Mouse (Mus musculus) hindbrain, embryonic 10.5 days (tissue): ENCODE data around the gene Insc. TPM values are rescaled to one million over a fixed set of nuclear protein-coding genes. Genes with fewer than 3 reads are reported as not detected.

Experiments used
- polyA plus RNA-seq: library from polyadenylated mRNA; unstranded; fragments of >200 nt; fragmentation: Nextera tagmentation; extraction: Ambion mirVana; gene quantifications from 2 replicates; pipeline ENCODE4 v1.2.1, GENCODE M21; 2016

The Insc gene
- polyA plus RNA-seq, 1 experiment from 2014 or later = 8.1 TPM

Other genes starting within 250 kb of the Insc start
- 1.1 and 1.5 TPM in 2 replicates for gene Cyp2r1, start 180.7 kb upstream of the Insc start, polyA plus RNA-seq
- 5.7 and 12.9 TPM in 2 replicates for gene Calca, start 107.3 kb upstream of the Insc start, polyA plus RNA-seq
- not detected in 2 replicates for gene Calcb, start 25.1 kb upstream of the Insc start, polyA plus RNA-seq